In the genomic region with DNA sequence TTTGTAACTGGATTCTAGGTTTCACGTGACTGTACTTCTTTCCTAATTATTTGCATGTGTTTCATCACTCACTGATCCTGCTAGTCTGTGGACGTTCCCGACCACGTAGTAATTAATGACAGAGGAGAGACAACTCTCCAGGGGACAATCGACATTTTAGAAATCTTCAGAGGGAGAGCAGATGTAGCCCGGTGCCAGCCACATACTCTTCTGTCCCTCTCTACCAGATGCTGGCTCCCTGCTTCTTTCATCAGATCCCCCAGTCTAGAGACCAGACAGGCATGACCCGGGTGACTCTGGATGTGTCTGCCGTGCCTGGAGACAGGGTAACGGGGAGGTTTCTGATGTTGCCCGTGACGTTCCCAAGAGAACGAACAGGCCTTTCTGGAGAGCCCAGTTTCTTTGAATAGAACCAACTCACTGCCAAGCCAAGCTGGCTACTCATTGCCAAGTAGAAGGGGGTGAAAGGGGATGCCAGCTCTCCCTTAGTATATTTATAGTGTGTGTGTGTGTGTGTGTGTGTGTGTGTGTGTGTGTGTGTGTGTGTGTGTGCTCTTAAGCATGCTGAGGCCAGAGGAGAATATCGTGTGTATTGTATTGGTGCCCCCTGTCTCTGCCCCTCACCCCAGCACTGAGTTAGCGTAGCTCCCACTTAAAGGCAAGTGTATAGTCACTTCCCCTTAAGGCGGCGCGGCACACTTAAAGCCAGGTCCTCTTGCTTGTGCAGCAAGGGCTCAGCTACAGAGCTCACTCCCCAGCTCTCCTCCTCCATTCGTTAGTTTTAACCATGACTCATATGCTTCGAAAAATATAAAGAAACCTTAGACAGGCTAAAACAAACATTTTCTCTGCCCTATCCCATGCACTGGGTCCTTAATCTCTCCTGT, we compare ENCODE assay signal across 8 mouse cellular contexts.
DNase-seq lines count a peak whose midpoint lies in the region; ATAC-seq and TF ChIP-seq lines count a peak whose summit lies in the region.

No protein-coding gene starts in this region.

- no peak for TF ChIP-seq POLR2A in olfactory bulb, adult 2 months (IDR thresholded peaks at IDR 0.05; ENCODE audit: insufficient read depth, low read depth, low read length)

- H3K36me3 ChIP-seq in forebrain, embryonic 12.5 days (replicated peaks), result peaks cover under 1% of the 10 kb centered on the region; the same call in 1 of the 2 replicates
- peaks cover 11% of the 10 kb centered on the region; the same call in 1 of the 2 replicates for H3K36me3 ChIP-seq in hindbrain, embryonic 12.5 days

- peaks cover 5% of the 10 kb centered on the region for H3K4me1 ChIP-seq in forebrain, embryonic 12.5 days
- H3K4me1 ChIP-seq in hindbrain, embryonic 12.5 days, result peaks cover 15% of the 10 kb centered on the region; the same call in 1 of the 2 replicates
- H3K4me1 ChIP-seq in olfactory bulb, adult 2 months (ENCODE audit: control insufficient read depth, insufficient read depth, low read length), result peaks cover 11% of the 10 kb centered on the region

- H3K9me3 ChIP-seq in forebrain, embryonic 12.5 days, result no peaks in the 10 kb centered on the region
- no peaks in the 10 kb centered on the region for H3K9me3 ChIP-seq in hindbrain, embryonic 12.5 days (replicated peaks)

- H3K4me2 ChIP-seq in forebrain, embryonic 12.5 days, result no peak overlapping the region
- H3K4me2 ChIP-seq in hindbrain, embryonic 12.5 days (replicated peaks), result no peak overlapping the region

- WGBS in forebrain, embryonic 12.5 days, result 66% methylated on average over 19 of the region's 19 CpGs
- 49% methylated on average over 19 of the region's 19 CpGs for WGBS in hindbrain, embryonic 12.5 days
- 11% methylated on average over 19 of the region's 19 CpGs for WGBS in olfactory bulb, adult 2 months

- H3K9ac ChIP-seq in forebrain, embryonic 12.5 days, result no peak overlapping the region
- no peak overlapping the region for H3K9ac ChIP-seq in hindbrain, embryonic 12.5 days

- peak; percentile 38 to 41 for DNase-seq in layer of hippocampus, adult 8-10 months (ENCODE audit: low spot score in 2 of 2)
- DNase-seq in layer of hippocampus, adult 9-11 months, result no peak
- DNase-seq in cerebellum, adult 9-10 months, result peak; percentile 24
- DNase-seq in c-Kit-positive CD71-positive TER-119-positive erythroid progenitor cells, embryonic 14.5 days (ENCODE audit: low spot score), result no peak
- no peak for DNase-seq in spleen, adult 12 weeks (ENCODE audit: low spot score)

- H3K4me3 ChIP-seq in forebrain, embryonic 12.5 days (replicated peaks), result no peak overlapping the region
- H3K4me3 ChIP-seq in hindbrain, embryonic 12.5 days, result no peak overlapping the region
- H3K4me3 ChIP-seq in olfactory bulb, adult 2 months (ENCODE audit: insufficient read depth, low read depth, low read length), result peak overlapping the region; percentile 0; the same call in 1 of the 2 replicates

- H3K27me3 ChIP-seq in forebrain, embryonic 12.5 days, result no peaks in the 10 kb centered on the region
- no peaks in the 10 kb centered on the region for H3K27me3 ChIP-seq in hindbrain, embryonic 12.5 days

- no peak for TF ChIP-seq CTCF in olfactory bulb, adult 2 months (IDR thresholded peaks at IDR 0.05; ENCODE audit: insufficient read depth, low read depth, low read length)

- ATAC-seq in forebrain, embryonic 12.5 days (ENCODE audit: low FRiP score), result no peak
- peak; percentile 38; the same call in 1 of the 2 replicates for ATAC-seq in hindbrain, embryonic 12.5 days (ENCODE audit: low FRiP score)

- 0 out of 2 replicates have a peak overlapping the region, but pooled peaks have one; percentile 42 for H3K27ac ChIP-seq in forebrain, embryonic 12.5 days
- H3K27ac ChIP-seq in hindbrain, embryonic 12.5 days, result peak overlapping the region; percentile 49; the same call in 1 of the 2 replicates
- H3K27ac ChIP-seq in olfactory bulb, adult 2 months (ENCODE audit: insufficient read depth, low read depth, low read length), result peak overlapping the region; percentile 80

Comparison
In these comparisons a context has a peak if more than half of its experiments do, and no peak if none do; other contexts are left out.
1. DNase-seq: peak in layer of hippocampus, adult 8-10 months (2 of 2) and cerebellum, adult 9-10 months (single experiment); none in layer of hippocampus, adult 9-11 months (single experiment), c-Kit-positive CD71-positive TER-119-positive erythroid progenitor cells, embryonic 14.5 days (single experiment) and spleen, adult 12 weeks (single experiment).
2. Peak in every context shown above with its lines, with median percentiles within 50 percentile points of each other: H3K27ac ChIP-seq.